Mouse (Mus musculus) adrenal gland (tissue): ENCODE results near the gene Lrrfip1.

ENCODE experiments used
- intact Hi-C: fragments of 180-260 bp; cut with DNase I; formaldehyde crosslinking; loops from one replicate; pipeline ENCODE4 v1.15.1; 2025
- long read RNA-seq, 2 experiments: library from polyadenylated mRNA; unstranded; transcript quantifications; one replicate each; pipeline ENCODE4 v2.0.0; 2020; ENCODE audit warnings: borderline replicate concordance in 1 of 2; ENCODE audit not compliant: insufficient replicate concordance in 1 of 2

The Lrrfip1 gene
- long read RNA-seq, experiment 1, transcript Lrrfip1-203 (8 exons, 3,645 nt): major isoform, 12 of 56 reads
- long read RNA-seq, experiment 1, partial matches to known transcripts: 6 of 56 reads
- long read RNA-seq, experiment 1, other reads (novel, unspliced or antisense): 38 of 56 reads
- long read RNA-seq, experiment 2, transcript Lrrfip1-203 (8 exons, 3,645 nt): major isoform, 15 of 116 reads
- long read RNA-seq, experiment 2, partial matches to known transcripts: 10 of 116 reads
- long read RNA-seq, experiment 2, other reads (novel, unspliced or antisense): 90 of 116 reads

DNA sequence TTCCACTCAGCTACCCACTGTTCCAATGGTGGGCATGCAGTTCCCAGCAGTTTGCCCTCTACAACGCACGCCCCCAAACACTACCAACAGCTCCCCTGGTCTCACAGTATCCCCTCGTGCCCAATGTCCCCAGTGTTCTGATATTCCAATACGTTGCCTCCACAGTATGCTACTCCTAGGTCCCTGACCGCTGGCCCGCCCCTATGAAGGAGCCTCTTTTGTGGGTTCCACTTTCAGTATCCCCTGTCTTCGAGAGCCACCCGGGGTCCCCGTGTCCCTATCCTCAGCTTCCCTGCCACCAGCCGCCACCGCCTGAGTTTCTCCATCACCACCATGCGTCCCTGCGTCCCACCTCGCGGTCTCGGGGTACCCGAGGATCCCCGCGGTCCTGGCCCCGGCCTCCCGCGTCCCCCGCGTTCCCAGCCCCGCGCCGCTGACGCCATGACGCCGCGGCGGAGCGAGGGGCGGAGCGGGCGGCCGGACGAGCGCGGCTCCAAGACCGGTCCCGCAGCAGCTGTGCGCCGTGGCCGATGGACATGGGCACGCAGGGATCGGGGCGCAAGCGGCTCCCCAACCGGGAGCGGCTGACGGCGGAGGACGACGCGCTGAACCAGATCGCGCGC, at the start of gene Lrrfip1:
Gene Lrrfip1 (plus strand): TSS at position 470 of the 623 bp plus-strand sequence.
- intact Hi-C loops: no loop called here

- intact Hi-C loops: no loop called here
Observed at GRCm38 (mm10) chr1:90949309-90949708, 49.2 kb upstream of the Lrrfip1 start.

- intact Hi-C loops: no loop called here
Observed at GRCm38 (mm10) chr1:90951670-90952069, 46.9 kb upstream of the Lrrfip1 start.

- intact Hi-C loops: no loop called here
Observed at GRCm38 (mm10) chr1:90952808-90953207, 45.7 kb upstream of the Lrrfip1 start, which contains the start of gene Prlh. Prlh (plus strand) TSS chr1:90953108.

GRCm38 (mm10) chr1:90953688-90954087, 44.8 kb upstream of the Lrrfip1 start:
- intact Hi-C loops: no loop called here

GRCm38 (mm10) chr1:90956245-90957096, 42.1 kb upstream of the Lrrfip1 start:
- intact Hi-C loops: loop anchor here (2.0 to 5.0 kb wide), 3 partner anchors 28 to 306 kb away; no protein-coding TSS in a partner anchor

GRCm38 (mm10) chr1:90962526-90962925, 36.0 kb upstream of the Lrrfip1 start:
- intact Hi-C loops: no loop called here

DNA sequence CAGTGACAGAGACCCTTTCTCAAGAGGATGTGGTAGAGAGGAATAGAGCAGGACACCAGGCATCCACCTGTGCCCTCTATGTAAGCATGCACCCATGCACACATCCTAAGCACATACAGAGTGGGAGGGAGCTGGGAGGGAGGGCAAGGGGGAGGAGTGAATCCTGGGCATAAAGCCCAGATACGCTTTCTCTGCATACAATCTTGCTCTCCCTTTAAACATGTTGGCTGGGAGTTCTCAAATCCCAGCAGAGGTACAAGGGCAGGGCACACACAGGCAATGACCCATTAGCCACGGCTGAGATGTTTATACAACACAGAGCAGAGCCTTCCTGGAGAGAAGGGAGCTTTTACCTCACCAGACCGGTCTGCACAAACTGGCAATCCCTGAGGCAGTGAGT, 35.5 kb upstream of the Lrrfip1 start:
- intact Hi-C loops: no loop called here

- intact Hi-C loops: no loop called here
Observed at GRCm38 (mm10) chr1:90967583-90967982, 31.0 kb upstream of the Lrrfip1 start.

- intact Hi-C loops: no loop called here
Observed at GRCm38 (mm10) chr1:90968649-90969048, 29.9 kb upstream of the Lrrfip1 start.

GRCm38 (mm10) chr1:90969347-90969784, 29.2 kb upstream of the Lrrfip1 start, which contains the start of gene Rab17:
Rab17 (minus strand) TSS chr1:90969661.
- intact Hi-C loops: no loop called here

- intact Hi-C loops: loop anchor here (5.0 kb wide), 2 partner anchors 127 to 242 kb away; no protein-coding TSS in a partner anchor
Observed at GRCm38 (mm10) chr1:90969881-90970390, 28.6 kb upstream of the Lrrfip1 start.

- intact Hi-C loops: loop anchor here (5.0 kb wide), 2 partner anchors 124 to 239 kb away; no protein-coding TSS in a partner anchor
Observed at GRCm38 (mm10) chr1:90972911-90973573, 25.5 kb upstream of the Lrrfip1 start.

DNA sequence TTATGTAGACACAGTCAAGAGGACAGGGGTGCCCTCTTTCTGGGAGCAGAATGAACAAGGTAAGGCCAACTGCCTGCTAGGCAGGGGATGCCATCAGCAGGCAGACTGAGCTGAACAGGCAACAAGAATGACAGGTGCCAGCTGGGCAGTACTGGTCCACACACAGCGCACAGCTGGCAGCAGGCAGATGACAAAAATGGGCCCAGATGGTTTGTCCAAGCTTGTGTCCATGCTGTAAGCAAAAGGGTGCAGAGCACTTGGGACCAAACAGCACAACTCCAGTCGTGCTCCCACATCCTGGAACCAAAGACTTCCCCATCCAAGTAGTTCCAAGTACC, 25.0 kb upstream of the Lrrfip1 start:
- intact Hi-C loops: loop anchor here (5.0 kb wide), 2 partner anchors 124 to 239 kb away; no protein-coding TSS in a partner anchor

GRCm38 (mm10) chr1:90974906-90975649, 23.5 kb upstream of the Lrrfip1 start:
- intact Hi-C loops: loop anchor here (5.0 kb wide), 2 partner anchors 122 to 237 kb away; no protein-coding TSS in a partner anchor

DNA sequence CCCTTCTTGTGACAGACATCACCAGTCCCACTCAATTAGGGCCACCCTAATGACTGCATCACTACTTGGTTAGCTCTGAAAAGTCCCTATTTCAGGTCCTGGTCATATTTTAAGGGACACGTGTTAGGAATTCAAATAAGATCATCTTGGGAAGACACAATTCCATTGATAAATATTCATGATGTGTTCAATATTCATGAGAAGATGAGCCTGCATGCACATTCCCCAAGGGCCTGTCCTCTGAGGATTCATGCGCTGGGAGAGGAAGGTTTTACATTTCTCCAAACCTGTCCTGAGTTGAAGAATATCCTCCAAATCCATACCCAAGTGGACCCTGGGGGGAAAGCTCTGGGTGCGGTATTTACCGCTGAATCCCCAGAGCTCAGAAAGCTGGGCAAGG, 22.6 kb upstream of the Lrrfip1 start:
- intact Hi-C loops: no loop called here

- intact Hi-C loops: no loop called here
Observed at GRCm38 (mm10) chr1:90980638-90981330, 17.8 kb upstream of the Lrrfip1 start.

DNA sequence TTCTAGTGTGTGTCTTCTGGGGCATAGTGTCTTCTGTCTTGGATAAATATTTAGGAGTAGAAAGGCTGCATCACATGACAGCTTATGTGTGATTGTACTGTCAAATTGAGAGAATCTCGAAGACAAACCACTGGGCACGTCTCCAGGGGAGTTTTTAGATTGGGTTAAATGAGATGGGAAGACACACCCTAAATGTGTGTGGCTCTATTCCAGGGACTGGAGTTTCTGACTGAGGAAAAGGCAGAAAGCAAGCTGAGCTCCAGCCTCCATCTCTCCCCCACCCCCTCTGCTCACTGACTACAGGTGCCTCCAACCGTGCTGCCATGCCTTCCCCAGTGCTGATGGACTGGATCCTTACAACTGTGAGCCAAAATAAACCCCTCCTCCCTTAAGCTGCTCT, 17.2 kb upstream of the Lrrfip1 start:
- intact Hi-C loops: no loop called here

DNA sequence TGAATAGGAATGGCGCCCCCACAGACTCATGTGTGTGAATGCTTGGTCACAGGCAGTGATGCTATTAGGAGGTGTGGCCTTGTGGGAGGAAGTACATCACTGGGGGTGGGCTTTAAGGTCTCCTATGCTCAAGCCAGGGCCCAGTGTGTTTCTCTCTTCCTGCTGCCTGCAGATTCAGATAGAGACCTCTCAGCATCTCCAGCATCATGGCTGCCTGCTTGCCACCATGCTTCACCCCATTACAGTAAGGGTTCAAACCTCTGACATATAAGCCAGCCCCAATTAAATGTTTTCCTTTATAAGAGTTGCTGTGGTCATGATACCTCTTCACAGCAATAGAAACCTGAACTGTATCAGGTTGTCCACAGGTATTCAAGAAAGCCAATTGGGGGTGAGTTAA, 2.6 kb upstream of the Lrrfip1 start:
- intact Hi-C loops: no loop called here
